Mouse (Mus musculus) forebrain, embryonic 11.5 days (tissue): Measurements from ENCODE around the gene Armh1. TPM values are rescaled to one million over a fixed set of nuclear protein-coding genes. Genes with fewer than 3 reads are reported as not detected.
"Not testable (repeated sequence)": the region's sequence is repeated elsewhere in the genome, so short reads cannot be mapped to it uniquely, and the experiment has no call there.

Experiments used
- ATAC-seq: fragments of 200-750 bp; cut with Nextera tagmentation; replicated peaks from 2 replicates; pipeline ENCODE4 v1.8.0; 2017; ENCODE audit warnings: moderate TSS enrichment; ENCODE audit not compliant: low FRiP score
- DNase-seq: peaks from one replicate; pipeline ENCODE4 v3.0.0-alpha.2; 2017; ENCODE audit warnings: low spot score
- H3K27ac ChIP-seq: fragments of 300-500 bp; sonication (generic); 2 replicates; pipeline ENCODE4 v1.5.1; 2014; ENCODE audit warnings: low read depth, low read length
- H3K27me3 ChIP-seq: fragments of 300-500 bp; sonication (generic); 2 replicates; pipeline ENCODE4 v1.6.1; 2014; ENCODE audit warnings: mild to moderate bottlenecking, low read length, mixed read lengths; ENCODE audit not compliant: control insufficient read depth, insufficient read depth
- H3K36me3 ChIP-seq: fragments of 300-500 bp; sonication (generic); 2 replicates; pipeline ENCODE4 v1.6.1; 2014; ENCODE audit warnings: mild to moderate bottlenecking, low read length, moderate library complexity, mixed read lengths; ENCODE audit not compliant: control insufficient read depth, insufficient read depth
- H3K4me1 ChIP-seq: fragments of 300-500 bp; sonication (generic); replicated peaks from 2 replicates; pipeline ENCODE4 v1.6.1; 2014; ENCODE audit warnings: low read length, mixed read lengths; ENCODE audit not compliant: control insufficient read depth, insufficient read depth
- H3K4me2 ChIP-seq: fragments of 300-500 bp; sonication (generic); 2 replicates; pipeline ENCODE4 v1.6.1; 2014; ENCODE audit warnings: low read depth, mild to moderate bottlenecking, low read length, moderate library complexity, mixed read lengths; ENCODE audit not compliant: severe bottlenecking
- H3K4me3 ChIP-seq: fragments of 300-500 bp; sonication (generic); 2 replicates; pipeline ENCODE4 v1.5.1; 2014; ENCODE audit warnings: low read depth, low read length
- H3K9ac ChIP-seq: fragments of 300-500 bp; sonication (generic); 2 replicates; pipeline ENCODE4 v1.6.1; 2014; ENCODE audit warnings: low read length
- H3K9me3 ChIP-seq: fragments of 300-500 bp; sonication (generic); 2 replicates; pipeline ENCODE4 v1.6.1; 2016; ENCODE audit warnings: low read length, mixed read lengths; ENCODE audit not compliant: control insufficient read depth
- WGBS: fragments of 180-500 bp; shearing (Covaris S2); extraction: QIAGEN DNeasy Blood & Tissue Kit; methylation state at CpG from one replicate; pipeline ENCODE4 v1.1.7; 2014; 5-methylcytosine and 5-hydroxymethylcytosine counted together
- polyA plus RNA-seq: library from polyadenylated mRNA; unstranded; fragments of >200 nt; fragmentation: Nextera tagmentation; extraction: Ambion mirVana; gene quantifications from 2 replicates; pipeline ENCODE4 v1.2.1, GENCODE M21; 2014

Armh1 gene
- polyA plus RNA-seq, 1 experiment from 2014 or later, result 0.49 TPM

GRCm38 (mm10) chr4:117259909-117260308 is 8.0 kb upstream of the Armh1 start:
- not testable (repeated sequence) for DNase-seq, H3K4me2 ChIP-seq, H3K4me3 ChIP-seq, H3K4me1 ChIP-seq, H3K36me3 ChIP-seq, H3K27ac ChIP-seq, H3K9ac ChIP-seq, ATAC-seq, H3K9me3 ChIP-seq, H3K27me3 ChIP-seq
- 74% methylated on average over 6 of the region's 6 CpGs for WGBS

GRCm38 (mm10) chr4:117254672-117255071 is 2.7 kb upstream of the Armh1 start:
- 49% methylated on average over 6 of the region's 6 CpGs for WGBS
- Histone ChIP-seq H3K9me3 (no peaks in the 10 kb centered on the region), H3K4me3 (no peak overlapping the region), H3K9ac (no peak overlapping the region), H3K4me2 (no peak overlapping the region), H3K27me3 (no peaks in the 10 kb centered on the region), H3K27ac (no peak overlapping the region), H3K36me3 (no peaks in the 10 kb centered on the region), H3K4me1 (no peaks in the 10 kb centered on the region; the same call in 1 of the 2 replicates)
- ATAC-seq (no peak), DNase-seq (no peak)

- no peaks in the 10 kb centered on the region for H3K36me3 ChIP-seq
- DNase-seq, result no peak
- no peaks in the 10 kb centered on the region for H3K27me3 ChIP-seq
- H3K4me3 ChIP-seq, result no peak overlapping the region
- no peak overlapping the region for H3K9ac ChIP-seq
- no peaks in the 10 kb centered on the region; the same call in 1 of the 2 replicates for H3K4me1 ChIP-seq
- ATAC-seq, result no peak
- H3K9me3 ChIP-seq, result no peaks in the 10 kb centered on the region
- H3K27ac ChIP-seq, result no peak overlapping the region
- H3K4me2 ChIP-seq, result no peak overlapping the region
- 66% methylated on average over 5 of the region's 5 CpGs for WGBS
These were observed 2.2 kb upstream of the Armh1 start for GRCm38 (mm10) chr4:117254017-117254627.

GRCm38 (mm10) chr4:117253218-117254016 is 1.5 kb upstream of the Armh1 start:
- no peak overlapping the region for H3K4me3 ChIP-seq
- H3K9me3 ChIP-seq, result no peaks in the 10 kb centered on the region
- 70% methylated on average over 12 of the region's 12 CpGs for WGBS
- H3K27ac ChIP-seq, result no peak overlapping the region
- H3K9ac ChIP-seq, result no peak overlapping the region
- ATAC-seq (no peak), DNase-seq (no peak)
- no peaks in the 10 kb centered on the region for H3K27me3 ChIP-seq
- H3K4me1 ChIP-seq, result no peaks in the 10 kb centered on the region; the same call in 1 of the 2 replicates
- no peaks in the 10 kb centered on the region for H3K36me3 ChIP-seq
- H3K4me2 ChIP-seq, result no peak overlapping the region

GRCm38 (mm10) chr4:117252755-117253154 is 830 bp upstream of the Armh1 start:
- no peak for DNase-seq
- no peaks in the 10 kb centered on the region for H3K27me3 ChIP-seq
- no peak overlapping the region for H3K4me3 ChIP-seq
- H3K27ac ChIP-seq, result no peak overlapping the region
- no peak for ATAC-seq
- H3K36me3 ChIP-seq, result no peaks in the 10 kb centered on the region
- H3K4me2 ChIP-seq, result no peak overlapping the region
- H3K9me3 ChIP-seq, result no peaks in the 10 kb centered on the region
- WGBS, result 87% methylated on average over 5 of the region's 5 CpGs
- H3K9ac ChIP-seq, result no peak overlapping the region
- no peaks in the 10 kb centered on the region; the same call in 1 of the 2 replicates for H3K4me1 ChIP-seq

GRCm38 (mm10) chr4:117252351-117252750 is 426 bp upstream of the Armh1 start:
- Histone ChIP-seq H3K4me3 (peak overlapping the region; percentile 53), H3K27ac (peak overlapping the region; percentile 25), H3K36me3 (no peaks in the 10 kb centered on the region), H3K4me1 (no peaks in the 10 kb centered on the region; the same call in 1 of the 2 replicates), H3K4me2 (peak overlapping the region; percentile 52), H3K9me3 (no peaks in the 10 kb centered on the region), H3K9ac (peak overlapping the region; percentile 46), H3K27me3 (no peaks in the 10 kb centered on the region)
- WGBS, result 23% methylated on average over 5 of the region's 5 CpGs
- DNase-seq, result no peak
- ATAC-seq, result peak; percentile 31; the same call in 1 of the 2 replicates

- Histone ChIP-seq H3K27ac (no peak overlapping the region), H3K4me2 (peak overlapping the region; percentile 52; the same call in 1 of the 2 replicates), H3K36me3 (no peaks in the 10 kb centered on the region), H3K9ac (no peak overlapping the region), H3K9me3 (no peaks in the 10 kb centered on the region), H3K4me3 (no peak overlapping the region; the same call in 1 of the 2 replicates), H3K4me1 (no peaks in the 10 kb centered on the region; the same call in 1 of the 2 replicates), H3K27me3 (no peaks in the 10 kb centered on the region)
- 86% methylated on average over 1 of the region's 1 CpGs for WGBS
- DNase-seq (no peak), ATAC-seq (no peak)
These were observed 943 bp downstream of the Armh1 start for GRCm38 (mm10) chr4:117250982-117251381.

GRCm38 (mm10) chr4:117240867-117241266 is 11.1 kb downstream of the Armh1 start:
- Histone ChIP-seq H3K4me3 (no peak overlapping the region), H3K9me3 (no peaks in the 10 kb centered on the region), H3K27me3 (no peaks in the 10 kb centered on the region), H3K27ac (no peak overlapping the region), H3K36me3 (no peaks in the 10 kb centered on the region), H3K4me2 (no peak overlapping the region), H3K4me1 (no peaks in the 10 kb centered on the region), H3K9ac (no peak overlapping the region)
- DNase-seq, result no peak
- WGBS, result 91% methylated on average over 6 of the region's 6 CpGs
- ATAC-seq, result no peak
